Mouse (Mus musculus): ENCODE results near the gene Pex14. TPM values are rescaled to one million over a fixed set of nuclear protein-coding genes. Genes with fewer than 3 reads are reported as not detected.
A peak's percentile ranks its signal among the peaks of the same experiment; 100 is the strongest.

Gene Pex14
- total RNA-seq, 1 experiment from 2014 or later = 17.6 TPM

- ATAC-seq (ENCODE audit: extremely low read depth, insufficient number of reproducible peaks, low FRiP score, poor library complexity, severe bottlenecking) = no peak
Observed at GRCm38 (mm10) chr4:148968859-148969258, 130.8 kb downstream of the Pex14 start.

- no peak for ATAC-seq (ENCODE audit: extremely low read depth, insufficient number of reproducible peaks, low FRiP score, poor library complexity, severe bottlenecking)
Observed at GRCm38 (mm10) chr4:148966132-148966531, 133.5 kb downstream of the Pex14 start.

- ATAC-seq (ENCODE audit: extremely low read depth, insufficient number of reproducible peaks, low FRiP score, poor library complexity, severe bottlenecking) = no peak
Observed at GRCm38 (mm10) chr4:148964541-148965310, 134.9 kb downstream of the Pex14 start.

GRCm38 (mm10) chr4:148962096-148962495, 137.6 kb downstream of the Pex14 start:
- no peak for ATAC-seq (ENCODE audit: extremely low read depth, insufficient number of reproducible peaks, low FRiP score, poor library complexity, severe bottlenecking)

GRCm38 (mm10) chr4:148961081-148961480, 138.6 kb downstream of the Pex14 start:
- ATAC-seq (ENCODE audit: extremely low read depth, insufficient number of reproducible peaks, low FRiP score, poor library complexity, severe bottlenecking) = no peak

GRCm38 (mm10) chr4:148960011-148960410, 139.7 kb downstream of the Pex14 start:
- no peak for ATAC-seq (ENCODE audit: extremely low read depth, insufficient number of reproducible peaks, low FRiP score, poor library complexity, severe bottlenecking)

- ATAC-seq (ENCODE audit: extremely low read depth, insufficient number of reproducible peaks, low FRiP score, poor library complexity, severe bottlenecking) = no peak
Observed at GRCm38 (mm10) chr4:148955131-148955813, 144.4 kb downstream of the Pex14 start.

- no peak for ATAC-seq (ENCODE audit: extremely low read depth, insufficient number of reproducible peaks, low FRiP score, poor library complexity, severe bottlenecking)
Observed at GRCm38 (mm10) chr4:148952328-148953222, 147.1 kb downstream of the Pex14 start.

- no peak for ATAC-seq (ENCODE audit: extremely low read depth, insufficient number of reproducible peaks, low FRiP score, poor library complexity, severe bottlenecking)
Observed at GRCm38 (mm10) chr4:148951821-148952291, 147.8 kb downstream of the Pex14 start.

- ATAC-seq (ENCODE audit: extremely low read depth, insufficient number of reproducible peaks, low FRiP score, poor library complexity, severe bottlenecking) = no peak
Observed at GRCm38 (mm10) chr4:148950932-148951650, 148.6 kb downstream of the Pex14 start.

GRCm38 (mm10) chr4:148950487-148950886, 149.2 kb downstream of the Pex14 start:
- ATAC-seq (ENCODE audit: extremely low read depth, insufficient number of reproducible peaks, low FRiP score, poor library complexity, severe bottlenecking) = no peak

GRCm38 (mm10) chr4:148947833-148948388, 151.8 kb downstream of the Pex14 start:
- ATAC-seq (ENCODE audit: extremely low read depth, insufficient number of reproducible peaks, low FRiP score, poor library complexity, severe bottlenecking) = no peak

GRCm38 (mm10) chr4:148946071-148946470, 153.6 kb downstream of the Pex14 start:
- ATAC-seq (ENCODE audit: extremely low read depth, insufficient number of reproducible peaks, low FRiP score, poor library complexity, severe bottlenecking) = no peak

GRCm38 (mm10) chr4:148945476-148945881, 154.2 kb downstream of the Pex14 start:
- no peak for ATAC-seq (ENCODE audit: extremely low read depth, insufficient number of reproducible peaks, low FRiP score, poor library complexity, severe bottlenecking)

- no peak for ATAC-seq (ENCODE audit: extremely low read depth, insufficient number of reproducible peaks, low FRiP score, poor library complexity, severe bottlenecking)
Observed at GRCm38 (mm10) chr4:148943099-148943498, 156.6 kb downstream of the Pex14 start.

- ATAC-seq (ENCODE audit: extremely low read depth, insufficient number of reproducible peaks, low FRiP score, poor library complexity, severe bottlenecking) = no peak
Observed at GRCm38 (mm10) chr4:148941321-148941720, 158.4 kb downstream of the Pex14 start.

GRCm38 (mm10) chr4:148940674-148941211, 158.9 kb downstream of the Pex14 start:
- ATAC-seq (ENCODE audit: extremely low read depth, insufficient number of reproducible peaks, low FRiP score, poor library complexity, severe bottlenecking) = peak; percentile 71

GRCm38 (mm10) chr4:148938546-148938945, 161.1 kb downstream of the Pex14 start:
- no peak for ATAC-seq (ENCODE audit: extremely low read depth, insufficient number of reproducible peaks, low FRiP score, poor library complexity, severe bottlenecking)

All from neutrophil, adult 5-6 weeks (primary cell).